Comparison of ENCODE assay signal across 11 mouse cellular contexts in genomic region chr4:128913794-128914193, GRCm38 (mm10). TPM values are rescaled to one million over a fixed set of nuclear protein-coding genes. Genes with fewer than 3 reads are reported as not detected.
A peak's percentile ranks its signal among the peaks of the same experiment; 100 is the strongest.
DNase-seq lines count a peak whose midpoint lies in the region; ATAC-seq and TF ChIP-seq lines count a peak whose summit lies in the region.
"Had no signal": no experiment of that assay in that cellular context is flagged by ENCODE, and none has a peak within 500 bp of the region (broad histone marks: within the 10 kb centered on the region; RNA-seq: fewer than 3 reads in every experiment).

No protein-coding gene starts in this region.

- no peak overlapping the region for H3K9ac ChIP-seq in kidney, postnatal 0 days (ENCODE audit: low read depth, low read length)
- H3K9ac ChIP-seq in limb, embryonic 11.5 days (ENCODE audit: low read length), result no peak overlapping the region
- H3K9ac ChIP-seq in forebrain, postnatal 0 days, result no peak overlapping the region
- H3K9ac ChIP-seq: heart, embryonic 13.5 days; limb, embryonic 13.5 days; midbrain, embryonic 15.5 days had no signal

- TF ChIP-seq CTCF in kidney, postnatal 0 days (IDR thresholded peaks at IDR 0.05; ENCODE audit: low read depth), result no peak
- no peak for TF ChIP-seq CTCF in thymus, adult 2 months (IDR thresholded peaks at IDR 0.05; ENCODE audit: borderline replicate concordance, control insufficient read depth, extremely low read depth, insufficient read depth, low read length, poor library complexity)
- no peak for TF ChIP-seq CTCF in forebrain, postnatal 0 days (IDR thresholded peaks at IDR 0.05; ENCODE audit: low read depth)

- peak; percentile 73 for DNase-seq in kidney, postnatal 0 days (ENCODE audit: low spot score)
- no peak for DNase-seq in kidney, adult 8-10 months
- DNase-seq in A20 (ENCODE audit: low read depth, low spot score), result peak; percentile 12
- peak; percentile 85 for DNase-seq in NIH3T3 (ENCODE audit: low read depth)
- DNase-seq in limb, embryonic 11.5 days (ENCODE audit: low spot score), result peak; percentile 79
- no peak for DNase-seq in thymus, adult 2 months
- DNase-seq in forebrain, postnatal 0 days, result no peak
- DNase-seq: cerebellum, adult 9-10 months had no signal

- no peak overlapping the region for H3K27ac ChIP-seq in kidney, postnatal 0 days
- H3K27ac ChIP-seq in limb, embryonic 11.5 days (replicated peaks; ENCODE audit: low read depth, low read length), result no peak overlapping the region
- no peak overlapping the region for H3K27ac ChIP-seq in thymus, adult 2 months (ENCODE audit: control insufficient read depth, insufficient read depth, low read length)
- H3K27ac ChIP-seq in forebrain, postnatal 0 days (ENCODE audit: low read depth, low read length), result no peak overlapping the region
- H3K27ac ChIP-seq: heart, embryonic 13.5 days; limb, embryonic 13.5 days; midbrain, embryonic 15.5 days had no signal

- no peaks in the 10 kb centered on the region for H3K36me3 ChIP-seq in kidney, postnatal 0 days (ENCODE audit: insufficient read depth, low read length)
- H3K36me3 ChIP-seq in limb, embryonic 11.5 days (ENCODE audit: control insufficient read depth, insufficient read depth, low read length), result peaks cover 2% of the 10 kb centered on the region; the same call in 1 of the 2 replicates
- no peaks in the 10 kb centered on the region for H3K36me3 ChIP-seq in thymus, adult 2 months (ENCODE audit: control insufficient read depth, insufficient read depth, low read length)
- H3K36me3 ChIP-seq in forebrain, postnatal 0 days (ENCODE audit: insufficient read depth), result peaks cover 12% of the 10 kb centered on the region

- no peaks in the 10 kb centered on the region for H3K4me1 ChIP-seq in kidney, postnatal 0 days (replicated peaks; ENCODE audit: insufficient read depth, low read length)
- no peaks in the 10 kb centered on the region for H3K4me1 ChIP-seq in limb, embryonic 11.5 days (ENCODE audit: control insufficient read depth, insufficient read depth, low read length)
- no peaks in the 10 kb centered on the region for H3K4me1 ChIP-seq in thymus, adult 2 months (replicated peaks; ENCODE audit: control insufficient read depth, insufficient read depth, low read length)
- H3K4me1 ChIP-seq in forebrain, postnatal 0 days (ENCODE audit: insufficient read depth), result peaks cover 5% of the 10 kb centered on the region; the same call in 1 of the 2 replicates
- H3K4me1 ChIP-seq: midbrain, embryonic 15.5 days had no signal

- H3K9me3 ChIP-seq in kidney, postnatal 0 days (replicated peaks; ENCODE audit: low read length), result no peaks in the 10 kb centered on the region
- no peaks in the 10 kb centered on the region for H3K9me3 ChIP-seq in limb, embryonic 11.5 days (ENCODE audit: control insufficient read depth, low read length)
- no peaks in the 10 kb centered on the region for H3K9me3 ChIP-seq in forebrain, postnatal 0 days (ENCODE audit: low read length)
- H3K9me3 ChIP-seq: heart, embryonic 13.5 days; limb, embryonic 13.5 days; midbrain, embryonic 15.5 days had no signal

- no peak for TF ChIP-seq POLR2A in thymus, adult 2 months (IDR thresholded peaks at IDR 0.05; ENCODE audit: control insufficient read depth, extremely low read depth, insufficient read depth, low read length, poor library complexity)

- ATAC-seq in kidney, postnatal 0 days (replicated peaks; ENCODE audit: low FRiP score, low read depth), result no peak
- no peak for ATAC-seq in limb, embryonic 11.5 days (ENCODE audit: insufficient number of reproducible peaks, low FRiP score, low TSS enrichment, low read depth)
- ATAC-seq in forebrain, postnatal 0 days, result no peak
- ATAC-seq: midbrain, embryonic 15.5 days had no signal

- no peak overlapping the region for H3K4me3 ChIP-seq in kidney, postnatal 0 days (replicated peaks; ENCODE audit: low read depth, low read length)
- no peak overlapping the region for H3K4me3 ChIP-seq in limb, embryonic 11.5 days (ENCODE audit: low read depth, low read length)
- no peak overlapping the region for H3K4me3 ChIP-seq in thymus, adult 2 months (ENCODE audit: control insufficient read depth, insufficient read depth, low read length)
- H3K4me3 ChIP-seq in forebrain, postnatal 0 days (ENCODE audit: low read depth, low read length), result no peak overlapping the region
- H3K4me3 ChIP-seq: heart, embryonic 13.5 days; limb, embryonic 13.5 days; midbrain, embryonic 15.5 days had no signal

- no peaks in the 10 kb centered on the region for H3K27me3 ChIP-seq in kidney, postnatal 0 days (ENCODE audit: insufficient read depth, low read length)
- H3K27me3 ChIP-seq in limb, embryonic 11.5 days (ENCODE audit: control insufficient read depth, insufficient read depth, low read length), result no peaks in the 10 kb centered on the region
- no peaks in the 10 kb centered on the region for H3K27me3 ChIP-seq in thymus, adult 2 months (ENCODE audit: control insufficient read depth, insufficient read depth, low read length)
- H3K27me3 ChIP-seq in forebrain, postnatal 0 days (ENCODE audit: insufficient read depth, low read length), result no peaks in the 10 kb centered on the region
- H3K27me3 ChIP-seq: limb, embryonic 13.5 days; midbrain, embryonic 15.5 days had no signal

- 20% methylated on average over 4 of the region's 4 CpGs for WGBS in kidney, postnatal 0 days
- WGBS in limb, embryonic 11.5 days, result 18% methylated on average over 4 of the region's 4 CpGs
- WGBS in thymus, adult 2 months, result 27% methylated on average over 4 of the region's 4 CpGs
- 21% methylated on average over 4 of the region's 4 CpGs for WGBS in forebrain, postnatal 0 days

- no peak overlapping the region for H3K4me2 ChIP-seq in kidney, postnatal 0 days (ENCODE audit: low read length)
- no peak overlapping the region for H3K4me2 ChIP-seq in limb, embryonic 11.5 days (ENCODE audit: low read depth, severe bottlenecking)
- H3K4me2 ChIP-seq in forebrain, postnatal 0 days (ENCODE audit: low read depth), result no peak overlapping the region
- H3K4me2 ChIP-seq: heart, embryonic 13.5 days; limb, embryonic 13.5 days; midbrain, embryonic 15.5 days had no signal

RNA-seq across cellular contexts. Expression of gene Trim62, which starts 30.4 kb away (rescaled TPM):
- polyA plus RNA-seq in kidney, postnatal 0 days (2015; fragmentation: Nextera tagmentation; extraction: Ambion mirVana), result 5.4 and 6.2 TPM in 2 replicates
- 10.3 and 11.7 TPM in 2 replicates for polyA plus RNA-seq in limb, embryonic 11.5 days (2014; fragmentation: Nextera tagmentation; extraction: Ambion mirVana)
- 7.3 and 10.0 TPM in 2 replicates for polyA plus RNA-seq in thymus, adult 2 months (2012; rRNA removed)
- 10.9 and 15.7 TPM in 2 replicates for total RNA-seq in forebrain, postnatal 0 days (2014; rRNA removed)
- polyA plus RNA-seq in forebrain, postnatal 0 days (2015; fragmentation: Nextera tagmentation; extraction: Ambion mirVana), result 15.5 and 20.4 TPM in 2 replicates

RNA-seq across cellular contexts. Expression of gene Azin2, which starts 48.4 kb away (rescaled TPM):
- polyA plus RNA-seq in kidney, postnatal 0 days (2015; fragmentation: Nextera tagmentation; extraction: Ambion mirVana), result 21.5 and 23.0 TPM in 2 replicates
- polyA plus RNA-seq in limb, embryonic 11.5 days (2014; fragmentation: Nextera tagmentation; extraction: Ambion mirVana), result 14.9 and 15.4 TPM in 2 replicates
- 6.9 and 7.6 TPM in 2 replicates for polyA plus RNA-seq in thymus, adult 2 months (2012; rRNA removed)
- 19.2 and 23.4 TPM in 2 replicates for total RNA-seq in forebrain, postnatal 0 days (2014; rRNA removed)
- polyA plus RNA-seq in forebrain, postnatal 0 days (2015; fragmentation: Nextera tagmentation; extraction: Ambion mirVana), result 16.4 and 18.0 TPM in 2 replicates

Comparison
In these comparisons a context has a peak if more than half of its experiments do, and no peak if none do; other contexts are left out.
1. DNase-seq: peak in kidney, postnatal 0 days (single experiment), A20 (single experiment), NIH3T3 (single experiment) and limb, embryonic 11.5 days (single experiment); none in kidney, adult 8-10 months (0 of 2), thymus, adult 2 months (single experiment) and forebrain, postnatal 0 days (single experiment).